Mouse (Mus musculus): Measurements from ENCODE around the gene Adamts14.
A peak's percentile ranks its signal among the peaks of the same experiment; 100 is the strongest.

Gene Adamts14

GRCm38 (mm10) chr10:61274532-61274931, 1.3 kb upstream of the Adamts14 start:
- no peak for DNase-seq

GRCm38 (mm10) chr10:61273844-61274215, 592 bp upstream of the Adamts14 start:
- no peak for DNase-seq

DNA sequence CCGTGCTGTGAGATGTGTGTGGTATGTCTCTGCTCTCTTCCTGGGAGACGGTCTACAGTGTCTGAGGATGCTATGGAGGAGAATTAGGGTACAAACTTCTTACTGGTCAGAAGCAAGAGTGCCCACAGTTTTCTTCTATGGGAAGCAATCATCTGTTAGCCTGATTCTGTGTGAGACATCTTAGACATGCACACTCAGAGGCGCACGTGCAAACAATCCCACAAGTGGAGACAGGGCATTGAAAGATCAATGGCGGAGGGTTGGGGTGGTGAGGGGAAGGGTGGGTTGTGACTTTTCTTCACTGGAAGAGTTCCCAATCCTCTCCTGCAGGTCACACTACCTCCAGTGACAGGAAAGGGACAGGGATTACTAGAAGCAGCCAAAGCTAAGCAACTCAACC, 607 bp downstream of the Adamts14 start:
- DNase-seq, result no peak

GRCm38 (mm10) chr10:61272089-61272626, 1.1 kb downstream of the Adamts14 start:
- DNase-seq, result no peak

GRCm38 (mm10) chr10:61267378-61267777, 5.9 kb downstream of the Adamts14 start:
- no peak for DNase-seq

DNA sequence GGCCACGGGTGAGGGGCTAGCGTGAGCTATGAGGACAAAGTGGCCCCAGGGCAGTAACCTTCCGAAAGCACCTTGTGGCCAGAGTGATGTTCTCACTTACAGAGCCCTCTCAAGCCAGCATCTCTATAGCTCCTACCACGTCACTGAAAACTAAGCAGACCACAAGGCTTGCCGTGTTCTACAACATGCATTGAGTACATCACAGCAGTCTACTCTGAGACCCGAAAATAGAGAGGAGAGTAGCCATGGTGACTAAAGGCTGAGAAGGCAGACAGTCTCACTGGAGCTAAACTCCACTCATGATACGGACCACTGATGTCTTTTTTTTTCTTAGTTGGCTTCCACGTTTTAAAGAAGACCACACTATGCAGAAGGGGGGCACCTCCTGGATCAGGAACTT, 9.6 kb downstream of the Adamts14 start:
- DNase-seq, result no peak

DNA sequence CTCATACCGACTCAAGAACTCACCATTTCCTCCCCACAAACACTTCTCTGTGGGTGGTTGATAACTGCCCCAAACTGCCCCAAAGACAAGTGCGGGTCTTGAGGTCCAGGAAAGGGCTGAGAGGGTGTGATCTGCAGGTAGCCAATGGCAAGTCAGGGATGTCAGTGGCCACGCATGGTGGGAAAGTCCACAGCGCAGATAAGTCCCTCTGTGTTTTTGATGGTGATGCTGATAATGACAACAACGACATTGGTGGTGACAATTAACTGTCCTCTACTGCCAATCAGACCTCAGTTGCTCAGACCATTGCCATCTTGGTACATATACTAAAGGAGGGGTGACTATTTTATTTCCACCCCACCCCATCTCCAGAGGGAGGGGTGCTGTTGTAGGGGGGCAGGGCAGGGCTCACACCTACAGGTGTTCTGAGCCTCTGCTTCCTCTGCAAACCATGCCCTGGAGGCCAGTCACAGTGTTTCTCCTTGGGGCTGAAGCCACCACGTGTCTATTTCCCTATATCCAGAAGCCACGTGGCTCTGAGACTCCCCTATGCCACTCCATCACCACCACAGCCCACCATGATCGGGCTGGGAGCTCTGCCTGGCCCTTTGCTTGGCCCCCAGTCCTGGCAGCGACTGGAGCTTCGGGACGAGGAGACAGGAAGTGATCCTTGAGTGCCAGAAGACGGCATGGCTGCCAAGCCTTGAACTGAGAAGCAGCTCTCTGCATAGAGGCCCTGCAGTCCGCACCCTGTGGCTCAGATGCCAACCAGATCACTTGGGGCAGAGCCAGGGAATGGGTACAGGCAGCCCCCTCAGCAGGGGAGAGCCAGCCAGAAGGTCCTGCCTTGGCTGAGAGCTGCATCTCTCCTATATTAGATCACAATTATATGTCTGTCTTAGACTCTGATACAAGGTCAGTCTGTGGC, 11.7 kb downstream of the Adamts14 start:
- DNase-seq, result no peak

GRCm38 (mm10) chr10:61258131-61258530, 15.1 kb downstream of the Adamts14 start:
- DNase-seq, result no peak

DNA sequence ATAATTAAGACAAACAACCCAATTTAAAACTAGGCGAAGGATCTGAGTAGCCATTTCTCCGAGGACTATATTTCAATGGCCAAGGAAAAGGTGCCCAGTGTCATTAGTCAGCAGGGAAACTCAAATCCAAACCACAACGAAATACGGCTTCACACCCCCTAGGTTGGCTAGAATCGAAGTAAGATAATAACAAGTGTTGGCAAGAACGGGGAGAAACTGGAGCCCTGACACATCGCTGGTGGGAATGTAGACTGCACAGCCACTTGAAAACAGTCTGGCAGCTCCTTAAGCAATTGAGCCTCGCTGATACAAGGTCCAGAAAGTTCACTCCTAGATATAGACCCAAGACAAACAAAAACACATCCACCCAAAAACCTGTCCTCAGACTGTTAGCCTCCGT, 16.6 kb downstream of the Adamts14 start:
- no peak for DNase-seq

DNA sequence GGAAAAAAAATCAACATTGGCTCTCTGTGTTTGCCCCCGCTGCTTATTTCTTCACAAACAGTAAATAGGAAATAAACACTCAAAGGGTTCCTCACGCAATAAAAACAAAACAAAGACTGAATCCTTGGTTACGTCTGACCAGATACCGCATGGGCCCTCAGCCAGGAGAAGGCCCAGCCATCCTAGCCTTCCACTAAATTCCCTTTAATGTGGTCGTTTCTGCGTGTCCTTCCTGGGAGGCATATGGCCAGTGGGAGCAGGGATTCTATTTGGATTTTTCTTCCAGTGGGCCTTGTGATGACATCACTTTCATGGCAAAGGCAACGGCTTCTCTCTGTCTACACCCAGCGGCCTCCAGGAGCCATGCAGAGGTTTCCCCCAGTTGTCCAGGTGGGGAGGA, 18.0 kb downstream of the Adamts14 start:
- DNase-seq, result no peak

- no peak for DNase-seq
Measured at GRCm38 (mm10) chr10:61254761-61255160, 18.5 kb downstream of the Adamts14 start.

DNA sequence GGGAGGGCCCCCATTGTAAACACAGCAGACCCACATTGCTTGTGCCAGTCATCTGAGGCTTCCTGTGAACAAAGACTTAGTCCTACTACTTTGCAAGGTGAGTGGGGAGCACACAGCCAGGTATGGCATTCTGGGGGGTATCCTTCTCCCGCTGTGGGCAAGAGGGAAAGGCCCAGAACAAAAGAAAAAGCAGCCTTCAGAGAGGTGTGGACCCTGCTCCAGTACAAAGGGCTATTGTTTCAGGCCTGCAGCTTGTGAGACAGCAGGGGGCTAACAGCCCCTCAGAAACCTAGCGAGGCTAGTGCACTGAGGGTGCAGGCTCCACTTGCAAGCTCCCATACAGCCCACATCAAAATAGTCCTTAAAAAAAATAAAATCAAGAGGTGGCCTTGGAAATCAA, 23.3 kb downstream of the Adamts14 start:
- no peak for DNase-seq

DNA sequence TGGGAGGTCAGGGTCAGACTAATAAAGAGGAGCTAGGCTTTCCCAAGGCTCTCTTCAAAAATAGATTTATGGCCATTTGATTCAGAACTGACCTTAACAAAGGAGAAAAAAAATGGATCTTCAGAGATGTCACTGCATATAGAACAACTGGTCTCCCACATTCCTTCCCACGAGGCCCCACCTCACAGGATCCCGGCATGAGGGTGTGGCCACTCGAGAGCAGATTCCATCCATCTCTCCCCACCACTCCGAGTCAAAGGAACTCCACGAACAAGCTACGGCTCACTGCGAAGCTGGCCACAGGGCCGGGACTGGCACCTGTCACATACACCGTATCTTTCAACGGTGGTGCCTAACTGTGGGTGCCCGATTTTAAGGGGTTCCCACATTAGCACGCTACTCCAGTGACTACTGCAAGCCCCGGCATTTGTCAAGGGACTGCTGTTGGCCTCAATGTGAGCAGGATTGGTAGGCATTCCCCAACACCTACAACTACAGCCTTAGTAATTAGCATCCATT, 24.6 kb downstream of the Adamts14 start:
- no peak for DNase-seq

GRCm38 (mm10) chr10:61246288-61246687, 26.9 kb downstream of the Adamts14 start:
- DNase-seq, result no peak

DNA sequence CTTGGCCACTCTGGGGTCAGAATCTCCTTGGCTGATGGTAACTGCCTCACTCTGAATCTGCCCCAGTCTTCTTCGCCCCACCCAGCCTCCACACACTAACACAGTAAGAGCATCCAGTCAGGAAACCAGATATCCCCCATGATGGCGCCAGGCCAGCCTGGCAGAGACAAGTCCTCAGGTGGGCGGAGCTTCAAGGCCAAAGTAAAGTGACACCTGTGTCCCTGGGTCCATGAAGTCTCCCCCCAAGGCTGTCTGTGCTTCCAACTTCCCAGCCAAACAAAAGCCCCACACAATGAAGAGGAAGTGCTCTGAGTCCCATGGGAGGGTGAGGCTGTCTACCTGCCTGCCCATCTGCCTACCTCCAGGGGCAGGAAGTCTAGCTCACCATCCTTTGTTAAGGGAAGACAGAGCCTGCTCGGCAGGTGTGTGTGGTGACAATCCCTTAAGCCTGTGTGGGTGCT, 31.2 kb downstream of the Adamts14 start:
- peak; percentile 33 for DNase-seq

DNA sequence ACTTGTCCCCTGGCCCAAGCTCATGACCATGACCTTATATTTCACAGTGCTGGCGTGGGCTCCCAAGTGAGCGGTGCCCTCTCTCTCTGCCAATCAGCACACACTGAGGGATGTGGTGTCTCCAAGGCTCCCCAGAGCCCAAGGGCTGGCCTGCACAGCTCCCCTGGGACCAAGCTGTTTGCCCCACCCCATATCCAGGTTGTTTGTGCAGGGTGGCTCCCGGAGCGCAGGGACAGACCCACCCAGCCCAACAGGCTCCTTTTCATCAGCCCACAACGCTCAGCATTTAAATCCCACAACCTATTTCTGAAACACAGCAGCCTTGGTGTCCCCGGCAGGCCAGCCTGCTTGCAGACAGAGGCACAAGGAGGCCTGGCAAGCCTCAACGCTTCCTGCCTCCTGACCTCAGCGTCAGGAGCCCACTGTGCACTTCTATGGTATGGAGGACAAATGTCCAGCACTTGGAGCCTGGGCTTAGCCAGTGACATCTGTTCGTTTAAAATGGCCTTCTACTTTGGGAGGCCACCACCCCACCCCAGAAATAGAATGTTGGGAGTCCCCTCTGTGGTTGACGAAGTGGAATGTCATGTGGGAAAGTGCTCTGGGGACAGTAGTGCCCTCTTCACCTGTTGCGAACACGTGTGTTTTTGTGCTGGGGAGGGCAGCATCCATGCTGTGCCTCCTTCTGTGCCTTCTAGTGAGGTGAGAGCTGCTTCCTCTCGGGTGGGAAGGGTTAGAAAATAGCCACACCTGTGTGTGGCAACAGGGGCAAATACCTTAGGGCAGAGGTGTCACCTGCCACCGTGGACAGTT, 32.9 kb downstream of the Adamts14 start:
- DNase-seq, result no peak

DNA sequence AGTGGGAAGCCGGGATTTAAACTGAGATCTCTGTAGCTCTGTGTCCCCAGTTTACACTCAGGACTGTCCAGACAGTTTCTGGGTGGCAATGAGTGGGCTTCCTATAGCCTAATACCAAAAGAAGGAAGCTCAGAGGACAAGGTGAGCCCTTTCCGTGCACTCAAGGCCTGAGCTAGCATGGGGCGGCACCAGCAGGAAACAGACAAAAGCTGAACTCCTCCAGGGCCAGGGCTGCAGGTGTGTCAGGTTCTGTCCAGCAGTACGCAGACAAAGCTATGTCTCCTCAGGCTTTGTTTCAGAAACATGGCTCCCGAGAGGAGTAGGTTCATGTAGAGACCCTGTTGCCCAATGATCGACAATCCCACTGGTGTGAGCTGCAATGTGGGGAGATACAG, 35.9 kb downstream of the Adamts14 start:
- no peak for DNase-seq

GRCm38 (mm10) chr10:61236683-61237390, 36.4 kb downstream of the Adamts14 start:
- DNase-seq, result no peak

DNA sequence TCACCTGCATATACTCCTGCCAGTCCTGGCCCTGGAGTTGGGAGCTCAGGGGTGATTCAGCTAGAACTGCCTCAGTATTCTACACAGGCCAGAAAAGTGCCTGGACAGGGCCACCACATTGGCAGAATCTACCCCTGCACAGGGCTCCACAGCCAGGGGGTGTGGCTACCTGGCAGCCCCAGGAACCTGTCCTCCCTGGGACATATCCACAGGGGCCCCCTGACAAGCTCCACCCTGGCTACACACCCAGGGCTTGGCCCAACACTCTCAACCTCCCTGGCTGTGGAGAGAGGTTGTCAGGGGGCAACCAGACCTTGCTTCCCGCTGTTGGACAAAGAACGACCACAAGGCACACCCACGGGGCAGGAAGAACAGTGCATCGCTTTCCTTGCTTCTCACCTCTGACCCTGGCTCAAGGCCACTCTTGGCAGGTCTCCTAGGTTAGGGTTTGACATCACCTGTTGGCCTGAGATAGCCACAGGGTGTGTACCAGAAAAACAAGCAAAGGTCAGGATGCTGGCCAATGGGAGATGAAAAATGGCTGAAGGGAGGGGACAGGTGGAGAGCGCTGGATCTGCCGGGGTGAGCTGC, 37.5 kb downstream of the Adamts14 start:
- DNase-seq, result no peak

GRCm38 (mm10) chr10:61234319-61234718, 38.9 kb downstream of the Adamts14 start:
- peak; percentile 70 for DNase-seq

GRCm38 (mm10) chr10:61232858-61233567, 40.2 kb downstream of the Adamts14 start:
- DNase-seq, result peak; percentile 79

GRCm38 (mm10) chr10:61231756-61232155, 41.5 kb downstream of the Adamts14 start:
- peak; percentile 27 for DNase-seq

Measured in thymus, postnatal 25 days (tissue).